Mouse (Mus musculus) liver, embryonic 15.5 days (tissue): Measurements from ENCODE around the gene Nrip3. TPM values are rescaled to one million over a fixed set of nuclear protein-coding genes. Genes with fewer than 3 reads are reported as not detected.

Experiments
- polyA plus RNA-seq: library from polyadenylated mRNA; unstranded; fragments of >200 nt; fragmentation: Nextera tagmentation; extraction: Ambion mirVana; gene quantifications from 2 replicates; pipeline ENCODE4 v1.2.1, GENCODE M21; 2015

Nrip3 gene
- polyA plus RNA-seq, 1 experiment from 2014 or later = 0.28 TPM

Other genes starting within 250 kb of the Nrip3 start
- 20.1 and 24.8 TPM in 2 replicates for gene St5, start 78.4 kb downstream of the Nrip3 start, polyA plus RNA-seq
- 32.7 and 36.1 TPM in 2 replicates for gene Akip1, start 78.3 kb downstream of the Nrip3 start, polyA plus RNA-seq
- gene BC051019, start 58.2 kb downstream of the Nrip3 start, polyA plus RNA-seq = 0.07 TPM in 1 of 2 replicates, not detected in the other
- gene Ascl3, start 50.3 kb downstream of the Nrip3 start, polyA plus RNA-seq = not detected in 2 replicates
- 30.2 and 30.5 TPM in 2 replicates for gene Tmem9b, start 29.1 kb downstream of the Nrip3 start, polyA plus RNA-seq
- gene Scube2, start 83.7 kb upstream of the Nrip3 start, polyA plus RNA-seq = 0.05 and 0.22 TPM in 2 replicates
- 7.1 and 7.6 TPM in 2 replicates for gene Dennd5a, start 178.4 kb upstream of the Nrip3 start, polyA plus RNA-seq
- 25.0 and 27.9 TPM in 2 replicates for gene Tmem41b, start 204.9 kb upstream of the Nrip3 start, polyA plus RNA-seq
- gene Ipo7, start 236.2 kb upstream of the Nrip3 start, polyA plus RNA-seq = 18.4 and 20.3 TPM in 2 replicates